Mouse (Mus musculus): Measurements from ENCODE around the gene Zfp955a. TPM values are rescaled to one million over a fixed set of nuclear protein-coding genes. Genes with fewer than 3 reads are reported as not detected.
A peak's percentile ranks its signal among the peaks of the same experiment; 100 is the strongest.
"Not testable (repeated sequence)": the region's sequence is repeated elsewhere in the genome, so short reads cannot be mapped to it uniquely, and the experiment has no call there.

The Zfp955a gene
- 3.1 TPM for polyA plus RNA-seq (2012; fragmentation: generic; extraction: Trizol)

DNA sequence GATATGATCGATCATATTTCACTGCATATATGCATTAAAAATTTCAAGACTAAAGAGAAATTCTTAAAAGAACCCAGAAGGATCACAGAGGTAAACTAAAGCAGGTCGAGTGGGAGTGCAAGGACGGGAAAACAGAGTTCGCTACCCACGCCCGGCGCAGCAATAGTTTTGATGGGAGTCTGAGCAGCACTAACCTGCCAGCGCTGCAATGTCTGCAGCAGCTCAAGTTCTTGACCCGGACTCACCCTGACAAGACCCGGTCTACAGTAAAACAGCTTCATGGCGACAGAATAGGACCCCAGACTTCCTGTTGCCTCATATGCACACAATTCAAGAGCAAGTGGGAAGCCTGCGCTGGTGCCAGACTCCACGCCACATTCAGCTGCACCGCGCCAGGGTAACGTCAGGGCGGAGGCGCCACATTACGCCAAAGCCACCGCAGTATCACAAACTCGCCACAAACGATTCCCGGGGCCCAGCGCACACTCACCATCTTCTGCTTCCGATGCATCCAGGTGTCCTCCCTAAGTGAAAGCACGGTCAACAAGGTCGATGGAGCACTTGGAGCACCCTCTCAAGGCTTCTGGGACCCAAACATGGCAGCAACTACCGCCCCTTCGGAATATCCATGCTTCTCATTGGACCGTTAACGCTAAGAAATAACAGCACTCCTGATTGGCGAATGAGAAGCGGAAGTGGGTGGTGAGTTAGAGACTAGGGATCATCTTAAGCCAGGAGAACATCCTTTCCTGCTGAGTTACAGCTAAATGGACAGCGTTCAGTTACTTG lies at the start of gene Zfp955a:
TSS of gene Zfp955a (minus strand) at position 616 of the 789 bp plus-strand sequence.
- H3ac ChIP-seq (ENCODE audit: control insufficient read depth, insufficient read length); H3K4me3 ChIP-seq; H3K27me3 ChIP-seq (ENCODE audit: control insufficient read depth, insufficient read depth, insufficient read length); H3K79me2 ChIP-seq (ENCODE audit: control insufficient read depth, insufficient read depth); H3K36me3 ChIP-seq (ENCODE audit: control insufficient read depth, insufficient read depth); H3K4me2 ChIP-seq (ENCODE audit: low read depth): not testable (repeated sequence)

DNA sequence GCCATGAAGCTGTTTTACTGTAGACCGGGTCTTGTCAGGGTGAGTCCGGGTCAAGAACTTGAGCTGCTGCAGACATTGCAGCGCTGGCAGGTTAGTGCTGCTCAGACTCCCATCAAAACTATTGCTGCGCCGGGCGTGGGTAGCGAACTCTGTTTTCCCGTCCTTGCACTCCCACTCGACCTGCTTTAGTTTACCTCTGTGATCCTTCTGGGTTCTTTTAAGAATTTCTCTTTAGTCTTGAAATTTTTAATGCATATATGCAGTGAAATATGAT lies 34.9 kb upstream of the Zfp955a start:
- H3ac ChIP-seq (ENCODE audit: control insufficient read depth, insufficient read length); H3K79me2 ChIP-seq (ENCODE audit: control insufficient read depth, insufficient read depth); H3K4me2 ChIP-seq (ENCODE audit: low read depth); H3K36me3 ChIP-seq (ENCODE audit: control insufficient read depth, insufficient read depth); H3K27me3 ChIP-seq (ENCODE audit: control insufficient read depth, insufficient read depth, insufficient read length); H3K4me3 ChIP-seq: not testable (repeated sequence)

DNA sequence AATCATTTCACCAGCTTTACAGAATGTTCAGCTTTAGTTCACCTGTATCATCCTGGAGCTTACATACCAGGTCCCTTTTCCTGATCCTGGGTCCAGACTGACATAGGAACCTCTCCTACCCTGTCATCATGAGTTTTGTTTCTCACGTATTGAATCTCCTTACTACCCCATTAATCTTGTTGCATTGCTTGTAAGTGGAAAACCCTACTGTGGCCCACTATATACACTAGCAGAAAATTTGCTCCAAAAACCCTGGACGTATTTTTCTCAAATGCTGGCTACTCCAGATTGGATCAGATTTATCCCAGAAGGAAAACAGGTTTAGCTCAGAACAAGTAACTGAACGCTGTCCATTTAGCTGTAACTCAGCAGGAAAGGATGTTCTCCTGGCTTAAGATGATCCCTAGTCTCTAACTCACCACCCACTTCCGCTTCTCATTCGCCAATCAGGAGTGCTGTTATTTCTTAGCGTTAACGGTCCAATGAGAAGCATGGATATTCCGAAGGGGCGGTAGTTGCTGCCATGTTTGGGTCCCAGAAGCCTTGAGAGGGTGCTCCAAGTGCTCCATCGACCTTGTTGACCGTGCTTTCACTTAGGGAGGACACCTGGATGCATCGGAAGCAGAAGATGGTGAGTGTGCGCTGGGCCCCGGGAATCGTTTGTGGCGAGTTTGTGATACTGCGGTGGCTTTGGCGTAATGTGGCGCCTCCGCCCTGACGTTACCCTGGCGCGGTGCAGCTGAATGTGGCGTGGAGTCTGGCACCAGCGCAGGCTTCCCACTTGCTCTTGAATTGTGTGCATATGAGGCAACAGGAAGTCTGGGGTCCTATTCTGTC lies 34.3 kb upstream of the Zfp955a start, which contains the start of gene Zfp955b:
TSS of gene Zfp955b (plus strand) at position 506 of the 837 bp plus-strand sequence.
- H3K36me3 ChIP-seq (ENCODE audit: control insufficient read depth, insufficient read depth); H3K79me2 ChIP-seq (ENCODE audit: control insufficient read depth, insufficient read depth); H3K27me3 ChIP-seq (ENCODE audit: control insufficient read depth, insufficient read depth, insufficient read length); H3ac ChIP-seq (ENCODE audit: control insufficient read depth, insufficient read length); H3K4me3 ChIP-seq: not testable (repeated sequence)
- peak within 1 kb of the TSS; percentile 57 for H3K4me2 ChIP-seq (ENCODE audit: low read depth)

DNA sequence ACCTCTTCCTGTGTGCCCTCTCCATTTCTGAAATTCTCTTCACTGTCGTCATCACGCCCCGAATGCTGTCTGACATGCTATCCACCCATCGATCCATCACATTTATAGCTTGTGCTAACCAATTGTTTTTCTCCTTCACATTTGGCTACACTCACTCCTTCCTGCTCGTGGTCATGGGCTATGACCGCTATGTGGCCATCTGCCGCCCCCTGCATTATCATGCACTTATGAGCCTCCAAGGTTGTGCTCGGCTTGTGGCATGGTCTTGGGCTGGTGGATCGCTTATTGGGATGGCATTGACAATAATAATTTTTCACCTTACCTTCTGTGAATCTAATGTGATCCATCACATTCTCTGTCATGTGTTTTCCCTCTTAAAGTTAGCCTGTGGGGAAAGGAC lies 14.0 kb upstream of the Zfp955a start:
- Histone ChIP-seq H3K36me3 (ENCODE audit: control insufficient read depth, insufficient read depth) (no peaks in the 10 kb centered on the region), H3ac (ENCODE audit: control insufficient read depth, insufficient read length) (no peak overlapping the region), H3K79me2 (ENCODE audit: control insufficient read depth, insufficient read depth) (no peaks in the 10 kb centered on the region), H3K4me2 (ENCODE audit: low read depth) (no peak overlapping the region), H3K27me3 (ENCODE audit: control insufficient read depth, insufficient read depth, insufficient read length) (no peaks in the 10 kb centered on the region), H3K4me3 (no peak overlapping the region)
- TF ChIP-seq POLR2A (IDR thresholded peaks at IDR 0.05; ENCODE audit: insufficient read length, low read depth) (no peak), SRF (IDR thresholded peaks at IDR 0.05; ENCODE audit: control insufficient read depth, insufficient read length, low read depth) (no peak), MYOD1 (IDR thresholded peaks at IDR 0.05; ENCODE audit: control insufficient read depth in 1 of 3, insufficient read length in 2 of 3, low read depth in 2 of 3) (no peak), POLR2AphosphoS2 (IDR thresholded peaks at IDR 0.05; ENCODE audit: insufficient read length, low read depth) (no peak), TCF12 (IDR thresholded peaks at IDR 0.05; ENCODE audit: insufficient read depth, poor library complexity, severe bottlenecking) (no peak), MYOG (IDR thresholded peaks at IDR 0.05; ENCODE audit: control insufficient read depth in 1 of 3, insufficient read depth in 1 of 3, insufficient read length in 2 of 3, low read depth in 2 of 3) (no peak), REST (IDR thresholded peaks at IDR 0.05; ENCODE audit: insufficient read depth, insufficient read length) (no peak), CEBPB (IDR thresholded peaks at IDR 0.05; ENCODE audit: insufficient read depth, poor library complexity, severe bottlenecking) (no peak), E2F4 (IDR thresholded peaks at IDR 0.05; ENCODE audit: insufficient read depth) (no peak), USF1 (IDR thresholded peaks at IDR 0.05; ENCODE audit: low read depth) (no peak), MAX (IDR thresholded peaks at IDR 0.05; ENCODE audit: low read depth) (no peak), TCF3 (IDR thresholded peaks at IDR 0.05; ENCODE audit: insufficient read length, low read depth) (no peak)

DNA sequence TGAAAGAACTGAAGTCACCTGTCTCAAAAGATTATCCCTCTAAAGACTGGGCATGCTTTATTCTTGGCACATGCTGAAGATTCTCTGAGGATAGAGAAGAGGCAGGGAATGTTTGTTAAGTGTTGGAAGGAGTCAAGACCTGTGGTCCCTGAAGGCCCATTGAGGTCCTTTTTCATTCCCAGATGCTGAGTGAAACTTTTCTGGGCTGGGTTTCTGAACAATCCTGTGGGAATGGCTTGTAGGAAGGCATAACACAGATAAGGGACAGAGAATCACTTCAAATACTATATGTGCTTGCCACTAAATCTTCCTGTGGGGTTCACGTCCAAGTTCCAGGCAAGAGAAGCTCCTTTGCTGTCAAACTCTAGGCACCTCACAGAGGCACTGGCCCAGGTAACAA lies 9.4 kb upstream of the Zfp955a start, which contains the start of gene Olfr63:
TSS of gene Olfr63 (plus strand) at position 301 of the 400 bp plus-strand sequence.
- Histone ChIP-seq H3K4me2 (ENCODE audit: low read depth) (no peak within 1 kb of the TSS), H3K36me3 (ENCODE audit: control insufficient read depth, insufficient read depth) (no peaks in the 10 kb centered on the region), H3K27me3 (ENCODE audit: control insufficient read depth, insufficient read depth, insufficient read length) (no peaks in the 10 kb centered on the region), H3K4me3 (no peak within 1 kb of the TSS), H3K79me2 (ENCODE audit: control insufficient read depth, insufficient read depth) (no peaks in the 10 kb centered on the region), H3ac (ENCODE audit: control insufficient read depth, insufficient read length) (no peak within 1 kb of the TSS)
- TF ChIP-seq POLR2A (IDR thresholded peaks at IDR 0.05; ENCODE audit: insufficient read length, low read depth) = no peak
- TF ChIP-seq E2F4 (IDR thresholded peaks at IDR 0.05; ENCODE audit: insufficient read depth) = no peak
- no peak for TF ChIP-seq POLR2AphosphoS2 (IDR thresholded peaks at IDR 0.05; ENCODE audit: insufficient read length, low read depth)
- TF ChIP-seq TCF12 (IDR thresholded peaks at IDR 0.05; ENCODE audit: insufficient read depth, poor library complexity, severe bottlenecking) = no peak
- no peak for TF ChIP-seq MAX (IDR thresholded peaks at IDR 0.05; ENCODE audit: low read depth)
- TF ChIP-seq MYOD1 (IDR thresholded peaks at IDR 0.05; ENCODE audit: control insufficient read depth in 1 of 3, insufficient read length in 2 of 3, low read depth in 2 of 3) = no peak
- TF ChIP-seq TCF3 (IDR thresholded peaks at IDR 0.05; ENCODE audit: insufficient read length, low read depth) = no peak

DNA sequence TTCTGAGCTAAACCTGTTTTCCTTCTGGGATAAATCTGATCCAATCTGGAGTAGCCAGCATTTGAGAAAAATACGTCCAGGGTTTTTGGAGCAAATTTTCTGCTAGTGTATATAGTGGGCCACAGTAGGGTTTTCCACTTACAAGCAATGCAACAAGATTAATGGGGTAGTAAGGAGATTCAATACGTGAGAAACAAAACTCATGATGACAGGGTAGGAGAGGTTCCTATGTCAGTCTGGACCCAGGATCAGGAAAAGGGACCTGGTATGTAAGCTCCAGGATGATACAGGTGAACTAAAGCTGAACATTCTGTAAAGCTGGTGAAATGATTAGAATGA lies 343 bp upstream of the Zfp955a start:
- H3K4me3 ChIP-seq; H3K36me3 ChIP-seq (ENCODE audit: control insufficient read depth, insufficient read depth); H3K79me2 ChIP-seq (ENCODE audit: control insufficient read depth, insufficient read depth); H3K4me2 ChIP-seq (ENCODE audit: low read depth); H3K27me3 ChIP-seq (ENCODE audit: control insufficient read depth, insufficient read depth, insufficient read length); H3ac ChIP-seq (ENCODE audit: control insufficient read depth, insufficient read length): not testable (repeated sequence)

DNA sequence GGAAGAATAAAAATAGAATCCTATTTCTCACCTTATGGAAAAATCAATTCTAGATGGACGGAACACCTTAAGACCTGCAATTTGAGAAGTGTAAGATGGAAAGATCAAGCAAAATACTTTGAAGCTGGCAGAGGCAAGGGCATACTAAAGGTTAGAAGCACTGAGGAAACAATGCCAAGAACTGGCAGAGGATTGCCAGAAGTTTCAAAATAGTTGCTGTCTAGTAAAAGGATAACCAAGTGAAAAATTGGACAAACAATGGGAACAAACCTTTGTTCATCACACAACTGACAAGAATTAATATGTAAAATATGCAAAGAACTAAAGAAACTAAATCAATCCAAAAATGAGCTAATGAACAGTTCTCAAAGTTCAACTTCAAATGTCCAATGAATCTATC lies 18.3 kb downstream of the Zfp955a start:
- not testable (repeated sequence) for H3K79me2 ChIP-seq (ENCODE audit: control insufficient read depth, insufficient read depth); H3K27me3 ChIP-seq (ENCODE audit: control insufficient read depth, insufficient read depth, insufficient read length); H3ac ChIP-seq (ENCODE audit: control insufficient read depth, insufficient read length); H3K4me2 ChIP-seq (ENCODE audit: low read depth); H3K36me3 ChIP-seq (ENCODE audit: control insufficient read depth, insufficient read depth); H3K4me3 ChIP-seq
